Mouse (Mus musculus): ENCODE results near the gene Hmga2. TPM values are rescaled to one million over a fixed set of nuclear protein-coding genes. Genes with fewer than 3 reads are reported as not detected.
"Not testable (repeated sequence)": the region's sequence is repeated elsewhere in the genome, so short reads cannot be mapped to it uniquely, and the experiment has no call there.

The Hmga2 gene
- polyA plus RNA-seq, 1 experiment from 2014 or later, result 115 TPM

DNA sequence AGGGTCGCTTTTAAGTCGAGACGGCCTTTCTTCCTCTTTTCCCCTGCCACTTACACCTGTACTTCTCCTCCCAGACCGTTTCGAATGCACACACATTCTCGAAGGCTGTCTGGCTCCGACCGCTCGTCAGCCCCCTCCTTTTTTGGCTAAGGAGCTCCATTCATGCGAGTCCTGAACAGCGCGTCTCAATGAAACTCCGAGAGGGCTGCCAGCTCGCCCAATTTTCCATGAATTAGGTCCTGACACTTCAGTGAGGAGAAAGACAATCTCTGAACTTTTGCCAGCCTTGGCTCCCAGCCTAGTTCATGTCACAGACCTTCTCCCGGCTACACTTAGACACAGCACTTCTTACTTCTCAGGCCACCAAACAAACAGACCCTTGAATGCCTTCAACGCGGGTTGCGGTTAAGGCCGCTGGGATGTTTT lies 98.9 kb downstream of the Hmga2 start:
- Histone ChIP-seq H3K4me1 (peaks cover 47% of the 10 kb centered on the region), H3K9me3 (no peaks in the 10 kb centered on the region), H3K27ac (peak overlapping the region; percentile 26; the same call in 1 of the 2 replicates), H3K4me3 (no peak overlapping the region), H3K36me3 (replicated peaks) (peaks cover 75% of the 10 kb centered on the region), H3K27me3 (ENCODE audit: poor library complexity, severe bottlenecking) (no peaks in the 10 kb centered on the region)
- no peak for DNase-seq (ENCODE audit: extremely low spot score, low spot score)
- 38% methylated on average over 19 of the region's 19 CpGs for WGBS

- Histone ChIP-seq H3K27me3 (ENCODE audit: poor library complexity, severe bottlenecking) (no peaks in the 10 kb centered on the region), H3K36me3 (replicated peaks) (peaks cover 78% of the 10 kb centered on the region), H3K9me3 (no peaks in the 10 kb centered on the region), H3K4me3 (no peak overlapping the region), H3K27ac (0 out of 2 replicates have a peak overlapping the region, but pooled peaks have one; percentile 5), H3K4me1 (peaks cover 50% of the 10 kb centered on the region)
- DNase-seq (ENCODE audit: extremely low spot score, low spot score), result no peak
- WGBS, result 91% methylated on average over 14 of the region's 14 CpGs
These were observed 100.8 kb downstream of the Hmga2 start for GRCm38 (mm10) chr10:120375438-120375837.

DNA sequence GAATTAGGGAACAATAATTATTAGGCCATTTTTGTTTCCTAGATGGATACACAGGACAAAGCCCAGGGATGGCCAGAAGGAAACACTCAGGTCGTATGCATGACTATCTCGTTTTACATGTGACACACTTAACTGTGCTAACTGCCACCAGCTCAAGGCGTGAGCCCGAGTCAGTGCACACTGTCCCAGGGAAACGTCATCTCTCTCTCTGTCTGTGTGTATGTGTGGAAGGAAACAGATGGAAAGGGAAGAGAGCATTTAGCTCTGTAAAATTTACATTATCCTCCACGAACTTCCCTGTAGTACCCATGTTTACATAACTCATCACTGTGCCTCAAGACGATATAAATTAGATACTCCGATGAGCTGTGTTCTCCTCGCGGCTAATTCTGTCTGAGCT lies 105.1 kb downstream of the Hmga2 start:
- no peak for DNase-seq (ENCODE audit: extremely low spot score, low spot score)
- peaks cover 45% of the 10 kb centered on the region for H3K4me1 ChIP-seq
- no peaks in the 10 kb centered on the region for H3K27me3 ChIP-seq (ENCODE audit: poor library complexity, severe bottlenecking)
- no peaks in the 10 kb centered on the region for H3K9me3 ChIP-seq
- H3K36me3 ChIP-seq (replicated peaks), result peaks cover 92% of the 10 kb centered on the region
- no peak overlapping the region for H3K27ac ChIP-seq
- no peak overlapping the region for H3K4me3 ChIP-seq
- 93% methylated on average over 10 of the region's 10 CpGs for WGBS

- H3K27ac ChIP-seq, result peak overlapping the region; percentile 36; the same call in 1 of the 2 replicates
- H3K4me1 ChIP-seq, result peaks cover 51% of the 10 kb centered on the region
- H3K4me3 ChIP-seq, result no peak overlapping the region
- 75% methylated on average over 21 of the region's 21 CpGs for WGBS
- no peaks in the 10 kb centered on the region for H3K27me3 ChIP-seq (ENCODE audit: poor library complexity, severe bottlenecking)
- no peak for DNase-seq (ENCODE audit: extremely low spot score, low spot score)
- H3K36me3 ChIP-seq (replicated peaks), result peaks cover 93% of the 10 kb centered on the region
- H3K9me3 ChIP-seq, result no peaks in the 10 kb centered on the region
These were observed 107.0 kb downstream of the Hmga2 start for GRCm38 (mm10) chr10:120369187-120369805.

GRCm38 (mm10) chr10:120366173-120366592 lies 110.1 kb downstream of the Hmga2 start:
- DNase-seq (ENCODE audit: extremely low spot score, low spot score), result not testable (repeated sequence)
- peaks cover 90% of the 10 kb centered on the region for H3K36me3 ChIP-seq (replicated peaks)
- 91% methylated on average over 3 of the region's 3 CpGs for WGBS

GRCm38 (mm10) chr10:120365380-120366172 lies 110.7 kb downstream of the Hmga2 start:
- Histone ChIP-seq H3K4me3 (no peak overlapping the region), H3K36me3 (replicated peaks) (peaks cover 90% of the 10 kb centered on the region), H3K9me3 (no peaks in the 10 kb centered on the region), H3K27ac (peak overlapping the region; percentile 69), H3K27me3 (ENCODE audit: poor library complexity, severe bottlenecking) (no peaks in the 10 kb centered on the region), H3K4me1 (peaks cover 52% of the 10 kb centered on the region)
- no peak for DNase-seq (ENCODE audit: extremely low spot score, low spot score)
- WGBS, result 59% methylated on average over 24 of the region's 24 CpGs

More at GRCm38 (mm10) chr10:120366173-120366592, 110.1 kb downstream of the Hmga2 start:
- peak overlapping the region; percentile 69; the same call in 1 of the 2 replicates for H3K27ac ChIP-seq
- H3K27me3 ChIP-seq (ENCODE audit: poor library complexity, severe bottlenecking); H3K9me3 ChIP-seq; H3K4me3 ChIP-seq: not testable (repeated sequence)
- peaks cover 54% of the 10 kb centered on the region for H3K4me1 ChIP-seq

GRCm38 (mm10) chr10:120363983-120364582 lies 112.2 kb downstream of the Hmga2 start:
- WGBS, result 56% methylated on average over 20 of the region's 20 CpGs
- H3K36me3 ChIP-seq (replicated peaks), result peaks cover 84% of the 10 kb centered on the region
- H3K9me3 ChIP-seq, result no peaks in the 10 kb centered on the region

DNA sequence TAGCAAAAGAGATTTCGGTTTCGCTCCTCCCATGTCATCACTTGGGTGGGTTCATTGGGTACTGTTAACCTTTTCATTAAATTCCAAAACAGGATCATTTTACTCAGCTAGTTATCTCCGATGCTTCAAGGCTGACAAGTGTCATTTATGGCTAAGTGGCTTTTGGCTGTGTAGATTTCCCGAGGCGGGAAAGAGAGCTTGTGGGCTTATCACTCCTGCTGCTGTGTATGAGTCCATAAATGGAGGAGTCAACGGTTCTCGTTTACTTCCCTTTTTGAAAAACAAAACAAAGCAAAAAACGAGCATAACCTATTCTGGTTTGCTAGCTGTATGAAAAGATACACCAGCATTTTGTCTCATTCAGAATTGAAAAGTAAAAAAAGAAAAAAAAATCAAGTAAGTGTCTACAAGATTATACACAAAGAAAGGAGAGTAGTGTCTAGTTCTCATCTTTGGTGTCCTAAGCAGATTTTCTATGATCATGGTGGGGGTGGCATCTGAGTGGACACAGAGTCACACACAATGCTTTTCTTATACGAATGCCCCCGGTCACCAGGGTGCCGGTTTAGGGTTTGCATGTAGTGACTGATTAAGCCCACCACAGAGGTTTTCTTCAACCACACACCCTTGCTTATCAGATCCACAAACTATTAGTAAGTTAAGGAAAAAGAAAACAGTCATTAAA lies 112.8 kb downstream of the Hmga2 start:
- H3K9me3 ChIP-seq; H3K4me3 ChIP-seq; H3K27ac ChIP-seq; H3K27me3 ChIP-seq (ENCODE audit: poor library complexity, severe bottlenecking); DNase-seq (ENCODE audit: extremely low spot score, low spot score): not testable (repeated sequence)
- H3K36me3 ChIP-seq (replicated peaks), result peaks cover 78% of the 10 kb centered on the region
- 90% methylated on average over 11 of the region's 11 CpGs for WGBS
- peaks cover 37% of the 10 kb centered on the region for H3K4me1 ChIP-seq

More at GRCm38 (mm10) chr10:120363983-120364582, 112.2 kb downstream of the Hmga2 start:
- peaks cover 42% of the 10 kb centered on the region for H3K4me1 ChIP-seq
- no peak overlapping the region for H3K4me3 ChIP-seq
- no peaks in the 10 kb centered on the region for H3K27me3 ChIP-seq (ENCODE audit: poor library complexity, severe bottlenecking)
- H3K27ac ChIP-seq, result 0 out of 2 replicates have a peak overlapping the region, but pooled peaks have one; percentile 25
- DNase-seq (ENCODE audit: extremely low spot score, low spot score), result no peak

DNA sequence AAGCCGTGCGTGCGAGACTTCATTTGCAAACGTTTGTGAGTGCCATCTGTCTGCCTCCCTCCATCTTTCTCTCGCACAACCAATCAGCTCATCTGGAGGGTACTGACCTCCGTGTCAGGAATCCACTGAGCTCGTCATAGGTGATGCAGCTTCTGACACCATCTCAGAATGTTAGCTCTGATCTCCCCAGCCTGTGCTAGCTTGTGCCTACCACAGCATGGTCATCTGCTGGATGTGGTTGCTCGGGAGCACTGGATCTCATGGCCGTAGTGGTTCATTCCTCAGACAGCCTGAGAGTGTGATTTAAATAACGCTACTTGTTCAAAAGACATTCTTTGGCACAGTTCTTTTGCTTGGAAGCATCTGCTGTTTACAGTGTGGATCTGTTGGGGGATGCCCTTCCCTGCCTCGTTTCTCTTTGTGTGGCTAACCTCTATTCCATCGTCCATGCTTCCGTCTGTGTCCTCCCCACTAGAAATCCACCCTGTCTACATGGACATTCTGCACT lies 121.7 kb downstream of the Hmga2 start:
- H3K4me1 ChIP-seq, result peaks cover 3% of the 10 kb centered on the region; the same call in 1 of the 2 replicates
- no peaks in the 10 kb centered on the region; the same call in 1 of the 2 replicates for H3K36me3 ChIP-seq (replicated peaks)
- no peak overlapping the region for H3K4me3 ChIP-seq
- no peak for DNase-seq (ENCODE audit: extremely low spot score, low spot score)
- H3K9me3 ChIP-seq, result no peaks in the 10 kb centered on the region
- no peaks in the 10 kb centered on the region for H3K27me3 ChIP-seq (ENCODE audit: poor library complexity, severe bottlenecking)
- H3K27ac ChIP-seq, result no peak overlapping the region
- WGBS, result 80% methylated on average over 13 of the region's 13 CpGs

DNA sequence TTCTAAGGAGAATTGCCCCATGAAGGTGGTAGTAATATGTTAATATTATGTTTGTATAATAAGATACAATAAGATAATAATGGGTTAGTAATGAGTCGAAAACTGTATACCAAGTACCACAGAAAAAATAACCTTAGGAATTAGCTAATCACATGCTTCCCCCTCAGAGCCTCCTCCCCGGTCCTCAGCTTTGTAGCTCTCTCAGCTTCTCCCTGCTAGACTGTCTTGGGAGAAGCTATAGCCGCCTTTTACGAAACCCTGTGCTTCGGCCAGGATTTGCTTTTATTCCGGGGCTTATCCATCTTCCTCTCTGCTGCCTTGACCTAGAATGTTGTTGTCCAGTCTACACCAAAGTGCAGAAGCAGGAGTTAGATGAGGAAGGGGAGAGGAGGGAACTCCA lies 130.9 kb downstream of the Hmga2 start:
- no peaks in the 10 kb centered on the region for H3K36me3 ChIP-seq (replicated peaks)
- H3K27me3 ChIP-seq (ENCODE audit: poor library complexity, severe bottlenecking), result peaks cover 61% of the 10 kb centered on the region
- WGBS, result 67% methylated on average over 6 of the region's 6 CpGs
- H3K9me3 ChIP-seq, result no peaks in the 10 kb centered on the region
- no peak overlapping the region for H3K4me3 ChIP-seq
- H3K27ac ChIP-seq, result peak overlapping the region; percentile 78
- DNase-seq (ENCODE audit: extremely low spot score, low spot score), result no peak
- peaks cover 31% of the 10 kb centered on the region for H3K4me1 ChIP-seq

- Histone ChIP-seq H3K4me3 (no peak overlapping the region), H3K9me3 (no peaks in the 10 kb centered on the region), H3K27ac (peak overlapping the region; percentile 78), H3K27me3 (ENCODE audit: poor library complexity, severe bottlenecking) (peaks cover 67% of the 10 kb centered on the region), H3K36me3 (replicated peaks) (no peaks in the 10 kb centered on the region), H3K4me1 (peaks cover 37% of the 10 kb centered on the region)
- DNase-seq (ENCODE audit: extremely low spot score, low spot score), result peak; percentile 49
- 47% methylated on average over 16 of the region's 16 CpGs for WGBS
These were observed 131.5 kb downstream of the Hmga2 start for GRCm38 (mm10) chr10:120344558-120345318.
